Comparison of ENCODE assay signal across 9 mouse cellular contexts in the genomic region with DNA sequence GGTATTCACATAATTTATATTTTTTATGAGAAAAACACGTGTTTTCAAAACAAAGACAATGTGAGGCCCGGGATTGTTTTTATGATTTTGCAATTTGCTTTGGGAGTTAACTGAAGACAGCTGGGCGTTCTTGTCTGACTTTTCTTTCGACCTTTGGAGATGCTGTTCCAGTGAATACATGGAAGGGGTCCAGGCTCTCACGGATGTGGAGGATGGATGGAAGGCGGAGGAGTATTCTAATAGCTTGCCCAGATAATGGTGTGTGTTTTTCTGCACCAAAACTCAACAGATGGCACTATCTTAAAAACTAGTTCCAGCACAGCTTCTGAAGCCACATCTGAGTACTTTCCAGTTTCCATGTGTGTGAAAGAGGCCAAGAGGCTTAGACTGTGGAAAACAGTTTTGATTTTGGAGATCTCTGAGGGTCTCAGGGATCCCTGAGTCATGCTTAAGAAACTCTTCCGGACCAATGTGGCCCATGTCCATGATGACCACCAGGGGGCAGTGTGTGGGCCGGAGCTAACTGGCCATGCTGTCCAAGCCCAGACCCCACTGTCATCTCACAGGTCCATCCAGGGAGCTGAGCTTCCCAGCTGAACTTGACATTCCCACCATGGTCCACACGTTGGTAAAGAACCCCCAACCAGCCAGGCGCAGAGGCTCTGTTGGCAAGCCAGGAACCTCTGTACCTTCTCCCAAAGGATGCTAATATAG. TPM values are rescaled to one million over a fixed set of nuclear protein-coding genes. Genes with fewer than 3 reads are reported as not detected.
A peak's percentile ranks its signal among the peaks of the same experiment; 100 is the strongest.
DNase-seq lines count a peak whose midpoint lies in the region; ATAC-seq lines count a peak whose summit lies in the region.
"Had no signal": no experiment of that assay in that cellular context is flagged by ENCODE, and none has a peak within 500 bp of the region (broad histone marks: within the 10 kb centered on the region; RNA-seq: fewer than 3 reads in every experiment).

No protein-coding gene starts in this region.

- H3K4me3 ChIP-seq in hindbrain, embryonic 10.5 days: no peak overlapping the region
- no peak overlapping the region for H3K4me3 ChIP-seq in hindbrain, embryonic 13.5 days
- H3K4me3 ChIP-seq in neural tube, embryonic 11.5 days (ENCODE audit: low read depth, low read length): no peak overlapping the region
- H3K4me3 ChIP-seq: liver, embryonic 15.5 days had no signal

- H3K27me3 ChIP-seq in hindbrain, embryonic 10.5 days (ENCODE audit: insufficient read depth, poor library complexity, severe bottlenecking): no peaks in the 10 kb centered on the region
- no peaks in the 10 kb centered on the region for H3K27me3 ChIP-seq in hindbrain, embryonic 13.5 days
- H3K27me3 ChIP-seq in neural tube, embryonic 11.5 days (ENCODE audit: control insufficient read depth, insufficient read depth, low read length): no peaks in the 10 kb centered on the region
- H3K27me3 ChIP-seq: liver, embryonic 15.5 days had no signal

- no peaks in the 10 kb centered on the region for H3K36me3 ChIP-seq in hindbrain, embryonic 10.5 days
- no peaks in the 10 kb centered on the region for H3K36me3 ChIP-seq in hindbrain, embryonic 13.5 days
- H3K36me3 ChIP-seq in neural tube, embryonic 11.5 days (ENCODE audit: control insufficient read depth, insufficient read depth, low read length): no peaks in the 10 kb centered on the region
- H3K36me3 ChIP-seq: liver, embryonic 15.5 days had no signal

- peaks cover 2% of the 10 kb centered on the region; the same call in 1 of the 2 replicates for H3K9me3 ChIP-seq in hindbrain, embryonic 10.5 days
- H3K9me3 ChIP-seq in hindbrain, embryonic 13.5 days: no peaks in the 10 kb centered on the region
- no peaks in the 10 kb centered on the region for H3K9me3 ChIP-seq in neural tube, embryonic 11.5 days (ENCODE audit: control insufficient read depth, low read length)
- H3K9me3 ChIP-seq: liver, embryonic 15.5 days had no signal

- no peak for ATAC-seq in hindbrain, embryonic 13.5 days (ENCODE audit: low FRiP score)
- no peak for ATAC-seq in neural tube, embryonic 11.5 days (ENCODE audit: insufficient read depth, low FRiP score, low TSS enrichment)

- no peak overlapping the region for H3K4me2 ChIP-seq in hindbrain, embryonic 13.5 days
- no peak overlapping the region for H3K4me2 ChIP-seq in neural tube, embryonic 11.5 days (ENCODE audit: low read depth)
- H3K4me2 ChIP-seq: liver, embryonic 15.5 days had no signal

- no peak overlapping the region for H3K27ac ChIP-seq in hindbrain, embryonic 10.5 days
- no peak overlapping the region for H3K27ac ChIP-seq in hindbrain, embryonic 13.5 days
- H3K27ac ChIP-seq in neural tube, embryonic 11.5 days (ENCODE audit: low read depth, low read length): no peak overlapping the region
- H3K27ac ChIP-seq: liver, embryonic 15.5 days had no signal

- no peak overlapping the region for H3K9ac ChIP-seq in hindbrain, embryonic 13.5 days
- no peak overlapping the region for H3K9ac ChIP-seq in neural tube, embryonic 11.5 days (ENCODE audit: low read length)
- H3K9ac ChIP-seq: liver, embryonic 15.5 days had no signal

- DNase-seq in hindbrain, embryonic 10.5 days (ENCODE audit: low spot score): peak; percentile 72
- DNase-seq in MN1 (ENCODE audit: low spot score): peak; percentile 35
- peak; percentile 53 to 69 for DNase-seq in cerebellum, postnatal 25 days
- peak; percentile 69 for DNase-seq in heart, adult 9 months (ENCODE audit: low spot score in 2 of 2)
- peak; percentile 29 for DNase-seq in layer of hippocampus, adult 9-10 months (ENCODE audit: low spot score)
- peak; percentile 72 for DNase-seq in neural tube, embryonic 11.5 days (ENCODE audit: low spot score)
- DNase-seq in thymus, postnatal 25 days: peak; percentile 52

- H3K4me1 ChIP-seq in hindbrain, embryonic 10.5 days (replicated peaks): peaks cover 5% of the 10 kb centered on the region
- peaks cover 7% of the 10 kb centered on the region for H3K4me1 ChIP-seq in hindbrain, embryonic 13.5 days (replicated peaks)
- no peaks in the 10 kb centered on the region for H3K4me1 ChIP-seq in neural tube, embryonic 11.5 days (ENCODE audit: control insufficient read depth, insufficient read depth, low read length)
- H3K4me1 ChIP-seq: liver, embryonic 15.5 days had no signal

- WGBS in hindbrain, embryonic 10.5 days: 56% methylated on average over 10 of the region's 10 CpGs
- 59% methylated on average over 10 of the region's 10 CpGs for WGBS in hindbrain, embryonic 13.5 days
- 57% methylated on average over 10 of the region's 10 CpGs for WGBS in neural tube, embryonic 11.5 days

RNA-seq across cellular contexts. Expression of a gene that starts 25.1 kb away (rescaled TPM):
- 2.1 and 2.4 TPM in 2 replicates for polyA plus RNA-seq in hindbrain, embryonic 10.5 days (2016; fragmentation: Nextera tagmentation; extraction: Ambion mirVana)
- polyA plus RNA-seq in hindbrain, embryonic 13.5 days (2015; fragmentation: Nextera tagmentation; extraction: Ambion mirVana): 2.2 and 2.5 TPM in 2 replicates
- polyA plus RNA-seq in neural tube, embryonic 11.5 days (2014; fragmentation: Nextera tagmentation; extraction: Ambion mirVana): 1.2 and 2.0 TPM in 2 replicates
